Mouse (Mus musculus): ENCODE results near the gene Tmem210. TPM values are rescaled to one million over a fixed set of nuclear protein-coding genes. Genes with fewer than 3 reads are reported as not detected.

Tmem210 gene
- total and polyA plus RNA-seq, 3 experiments: not detected

- Histone ChIP-seq H3K36me3 (replicated peaks) (peaks cover 63% of the 10 kb centered on the region), H3K27me3 (ENCODE audit: insufficient read depth, low read length) (no peaks in the 10 kb centered on the region), H3K9me3 (replicated peaks) (no peaks in the 10 kb centered on the region), H3K4me1 (ENCODE audit: insufficient read depth, low read depth, low read length) (peaks cover 83% of the 10 kb centered on the region), H3K4me3 (ENCODE audit: low read depth, low read length) (peak overlapping the region; percentile 89; the same call in 1 of the 2 replicates)
- ATAC-seq (ENCODE audit: extremely low read depth, insufficient number of reproducible peaks, low FRiP score, poor library complexity, severe bottlenecking) (no peak), DNase-seq (ENCODE audit: low spot score) (no peak)
- no peak for TF ChIP-seq TAL1 (conservative IDR thresholded peaks at IDR 0.05; ENCODE audit: low read depth, low read length)
- no peak for TF ChIP-seq CTCF (IDR thresholded peaks at IDR 0.05; ENCODE audit: low read depth, low read length)
- TF ChIP-seq GATA2 (IDR thresholded peaks at IDR 0.05; ENCODE audit: borderline replicate concordance, low read depth, low read length): no peak
- TF ChIP-seq POLR2AphosphoS5 (IDR thresholded peaks at IDR 0.05; ENCODE audit: insufficient replicate concordance, low read depth, low read length): no peak
- TF ChIP-seq GATA1 (IDR thresholded peaks at IDR 0.05; ENCODE audit: borderline replicate concordance, low read length): no peak
Observed at GRCm38 (mm10) chr2:25264851-25265250, 23.1 kb upstream of the Tmem210 start.

- Histone ChIP-seq H3K9me3 (replicated peaks) (no peaks in the 10 kb centered on the region), H3K27me3 (ENCODE audit: insufficient read depth, low read length) (no peaks in the 10 kb centered on the region), H3K36me3 (replicated peaks) (peaks cover 75% of the 10 kb centered on the region), H3K4me3 (ENCODE audit: low read depth, low read length) (peak overlapping the region; percentile 89), H3K4me1 (ENCODE audit: insufficient read depth, low read depth, low read length) (peaks cover 95% of the 10 kb centered on the region)
- DNase-seq (ENCODE audit: low spot score) (peak; percentile 86), ATAC-seq (ENCODE audit: extremely low read depth, insufficient number of reproducible peaks, low FRiP score, poor library complexity, severe bottlenecking) (peak; percentile 41; the same call in 1 of the 2 replicates)
- TF ChIP-seq TAL1 (conservative IDR thresholded peaks at IDR 0.05; ENCODE audit: low read depth, low read length): no peak
- no peak for TF ChIP-seq GATA2 (IDR thresholded peaks at IDR 0.05; ENCODE audit: borderline replicate concordance, low read depth, low read length)
Observed at GRCm38 (mm10) chr2:25265897-25266656, 21.9 kb upstream of the Tmem210 start.

DNA sequence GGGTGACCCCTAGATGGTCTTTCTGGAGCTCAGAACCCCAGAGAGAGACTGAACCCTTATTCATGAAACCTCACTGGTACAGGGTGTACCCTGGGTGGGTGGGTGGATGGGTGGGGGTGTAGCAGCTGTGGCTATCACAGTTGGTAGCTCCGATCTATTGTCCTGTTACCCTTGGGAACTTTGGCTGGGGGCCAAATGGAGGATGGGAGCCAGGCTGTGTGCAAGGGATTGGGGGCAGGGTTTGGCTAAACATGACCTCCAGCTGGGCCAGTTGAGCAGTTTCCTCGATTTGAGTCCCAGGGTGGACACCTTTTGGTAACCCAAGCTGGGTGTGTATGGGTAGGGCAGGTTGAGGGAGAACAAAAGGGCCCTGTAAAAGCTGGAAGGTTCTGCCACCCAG lies 21.2 kb upstream of the Tmem210 start:
- Histone ChIP-seq H3K36me3 (replicated peaks) (peaks cover 81% of the 10 kb centered on the region), H3K4me1 (ENCODE audit: insufficient read depth, low read depth, low read length) (peaks cover 95% of the 10 kb centered on the region), H3K9me3 (replicated peaks) (no peaks in the 10 kb centered on the region), H3K4me3 (ENCODE audit: low read depth, low read length) (peak overlapping the region; percentile 89; the same call in 1 of the 2 replicates), H3K27me3 (ENCODE audit: insufficient read depth, low read length) (no peaks in the 10 kb centered on the region)
- DNase-seq (ENCODE audit: low spot score) (no peak), ATAC-seq (ENCODE audit: extremely low read depth, insufficient number of reproducible peaks, low FRiP score, poor library complexity, severe bottlenecking) (no peak)
- TF ChIP-seq GATA1 (IDR thresholded peaks at IDR 0.05; ENCODE audit: borderline replicate concordance, low read length) (no peak), TAL1 (conservative IDR thresholded peaks at IDR 0.05; ENCODE audit: low read depth, low read length) (no peak), POLR2AphosphoS5 (IDR thresholded peaks at IDR 0.05; ENCODE audit: insufficient replicate concordance, low read depth, low read length) (no peak), CTCF (IDR thresholded peaks at IDR 0.05; ENCODE audit: low read depth, low read length) (no peak), GATA2 (IDR thresholded peaks at IDR 0.05; ENCODE audit: borderline replicate concordance, low read depth, low read length) (no peak)

DNA sequence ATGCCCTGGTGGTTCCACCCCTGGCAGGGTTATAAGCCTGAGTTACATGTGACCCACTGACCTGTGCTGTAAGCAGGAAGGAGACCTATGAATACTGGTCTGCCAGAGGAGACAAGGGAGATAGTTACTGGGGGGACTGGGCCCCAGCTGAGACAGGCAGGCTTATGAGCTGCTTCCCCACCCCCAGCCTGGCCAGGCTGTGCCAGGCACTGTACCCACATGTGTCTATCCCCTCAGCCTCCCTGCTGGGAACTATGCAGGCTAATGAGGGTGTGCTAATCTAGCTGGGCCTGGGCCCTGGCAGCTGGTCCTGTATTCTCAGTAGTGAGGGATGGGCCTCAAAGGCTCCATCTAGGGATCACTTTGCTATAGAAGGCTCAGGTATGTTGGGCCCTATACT lies 20.7 kb upstream of the Tmem210 start:
- H3K4me3 ChIP-seq (ENCODE audit: low read depth, low read length): peak overlapping the region; percentile 89; the same call in 1 of the 2 replicates
- DNase-seq (ENCODE audit: low spot score) (no peak), ATAC-seq (ENCODE audit: extremely low read depth, insufficient number of reproducible peaks, low FRiP score, poor library complexity, severe bottlenecking) (no peak)
- no peaks in the 10 kb centered on the region for H3K9me3 ChIP-seq (replicated peaks)
- H3K27me3 ChIP-seq (ENCODE audit: insufficient read depth, low read length): no peaks in the 10 kb centered on the region
- peaks cover 91% of the 10 kb centered on the region for H3K4me1 ChIP-seq (ENCODE audit: insufficient read depth, low read depth, low read length)
- TF ChIP-seq CTCF (IDR thresholded peaks at IDR 0.05; ENCODE audit: low read depth, low read length) (no peak), TAL1 (conservative IDR thresholded peaks at IDR 0.05; ENCODE audit: low read depth, low read length) (no peak), GATA1 (IDR thresholded peaks at IDR 0.05; ENCODE audit: borderline replicate concordance, low read length) (no peak), POLR2AphosphoS5 (IDR thresholded peaks at IDR 0.05; ENCODE audit: insufficient replicate concordance, low read depth, low read length) (no peak), GATA2 (IDR thresholded peaks at IDR 0.05; ENCODE audit: borderline replicate concordance, low read depth, low read length) (no peak)
- H3K36me3 ChIP-seq (replicated peaks): peaks cover 82% of the 10 kb centered on the region

GRCm38 (mm10) chr2:25267746-25268309 lies 20.1 kb upstream of the Tmem210 start:
- TF ChIP-seq GATA1 (IDR thresholded peaks at IDR 0.05; ENCODE audit: borderline replicate concordance, low read length) (no peak), GATA2 (IDR thresholded peaks at IDR 0.05; ENCODE audit: borderline replicate concordance, low read depth, low read length) (no peak), CTCF (IDR thresholded peaks at IDR 0.05; ENCODE audit: low read depth, low read length) (no peak), TAL1 (conservative IDR thresholded peaks at IDR 0.05; ENCODE audit: low read depth, low read length) (no peak), POLR2AphosphoS5 (IDR thresholded peaks at IDR 0.05; ENCODE audit: insufficient replicate concordance, low read depth, low read length) (no peak)
- H3K4me1 ChIP-seq (ENCODE audit: insufficient read depth, low read depth, low read length): peaks cover 91% of the 10 kb centered on the region
- no peak overlapping the region for H3K4me3 ChIP-seq (ENCODE audit: low read depth, low read length)
- ATAC-seq (ENCODE audit: extremely low read depth, insufficient number of reproducible peaks, low FRiP score, poor library complexity, severe bottlenecking): no peak
- no peaks in the 10 kb centered on the region for H3K9me3 ChIP-seq (replicated peaks)
- no peaks in the 10 kb centered on the region for H3K27me3 ChIP-seq (ENCODE audit: insufficient read depth, low read length)
- peaks cover 83% of the 10 kb centered on the region for H3K36me3 ChIP-seq (replicated peaks)
- DNase-seq (ENCODE audit: low spot score): no peak

GRCm38 (mm10) chr2:25271827-25272511 lies 16.0 kb upstream of the Tmem210 start, which contains the start of the genes Ssna1 and Anapc2:
Gene Ssna1, minus strand, starts transcription at chr2:25272438.
Gene Anapc2, plus strand, starts transcription at chr2:25272478.
- H3K4me1 ChIP-seq (ENCODE audit: insufficient read depth, low read depth, low read length): peaks cover 64% of the 10 kb centered on the region
- TF ChIP-seq GATA1 (IDR thresholded peaks at IDR 0.05; ENCODE audit: borderline replicate concordance, low read length) (no peak), POLR2AphosphoS5 (IDR thresholded peaks at IDR 0.05; ENCODE audit: insufficient replicate concordance, low read depth, low read length) (no peak), CTCF (IDR thresholded peaks at IDR 0.05; ENCODE audit: low read depth, low read length) (no peak), GATA2 (IDR thresholded peaks at IDR 0.05; ENCODE audit: borderline replicate concordance, low read depth, low read length) (no peak), TAL1 (conservative IDR thresholded peaks at IDR 0.05; ENCODE audit: low read depth, low read length) (no peak)
- peak within 1 kb of the TSS; percentile 84 for H3K4me3 ChIP-seq (ENCODE audit: low read depth, low read length)
- H3K27me3 ChIP-seq (ENCODE audit: insufficient read depth, low read length): no peaks in the 10 kb centered on the region
- ATAC-seq (ENCODE audit: extremely low read depth, insufficient number of reproducible peaks, low FRiP score, poor library complexity, severe bottlenecking) (peak; percentile 66), DNase-seq (ENCODE audit: low spot score) (peak; percentile 87)
- no peaks in the 10 kb centered on the region for H3K9me3 ChIP-seq (replicated peaks)
- H3K36me3 ChIP-seq (replicated peaks): peaks cover 91% of the 10 kb centered on the region

Measured in G1E (cell line).